Mouse (Mus musculus) kidney, postnatal 36 days (tissue): Measurements from ENCODE around the gene Mfsd2a.
A peak's percentile ranks its signal among the peaks of the same experiment; 100 is the strongest.
"Not testable (repeated sequence)": the region's sequence is repeated elsewhere in the genome, so short reads cannot be mapped to it uniquely, and the experiment has no call there.

Experiments used
- DNase-seq, 2 experiments: peaks; one replicate each; pipeline ENCODE4 v3.0.0; 2021 to 2022; ENCODE audit warnings: mixed read lengths in 2 of 2

Mfsd2a gene

DNA sequence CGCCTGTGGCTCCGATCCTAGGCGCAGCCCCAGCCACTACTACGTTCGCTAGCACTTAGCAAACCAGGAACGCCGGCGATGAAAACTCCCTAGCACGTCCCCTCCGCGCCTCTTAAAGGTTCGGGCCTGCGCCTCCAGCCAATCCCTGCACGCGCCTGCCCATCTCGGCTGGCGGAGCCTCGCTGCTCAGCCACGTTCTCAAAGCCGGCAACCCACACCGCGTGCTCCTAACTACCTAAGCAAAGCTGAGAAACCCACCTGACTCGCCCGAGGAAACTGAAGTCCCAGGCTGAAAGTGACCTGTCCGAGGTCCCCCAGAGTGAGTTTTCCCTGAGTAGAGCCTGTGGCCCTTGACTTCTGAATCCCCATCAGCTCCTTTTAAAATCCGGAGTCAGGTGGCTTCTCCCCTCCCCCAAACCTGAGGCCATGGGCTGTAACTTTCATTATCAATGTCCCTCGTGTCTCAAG is at the start of gene Mfsd2a:
Gene Mfsd2a (minus strand): TSS at position 89 of the 468 bp plus-strand sequence.
- DNase-seq: peak; percentile 67 to 81

GRCm38 (mm10) chr4:123005054-123005966 is 44.3 kb upstream of the Mfsd2a start:
- no peak for DNase-seq

DNA sequence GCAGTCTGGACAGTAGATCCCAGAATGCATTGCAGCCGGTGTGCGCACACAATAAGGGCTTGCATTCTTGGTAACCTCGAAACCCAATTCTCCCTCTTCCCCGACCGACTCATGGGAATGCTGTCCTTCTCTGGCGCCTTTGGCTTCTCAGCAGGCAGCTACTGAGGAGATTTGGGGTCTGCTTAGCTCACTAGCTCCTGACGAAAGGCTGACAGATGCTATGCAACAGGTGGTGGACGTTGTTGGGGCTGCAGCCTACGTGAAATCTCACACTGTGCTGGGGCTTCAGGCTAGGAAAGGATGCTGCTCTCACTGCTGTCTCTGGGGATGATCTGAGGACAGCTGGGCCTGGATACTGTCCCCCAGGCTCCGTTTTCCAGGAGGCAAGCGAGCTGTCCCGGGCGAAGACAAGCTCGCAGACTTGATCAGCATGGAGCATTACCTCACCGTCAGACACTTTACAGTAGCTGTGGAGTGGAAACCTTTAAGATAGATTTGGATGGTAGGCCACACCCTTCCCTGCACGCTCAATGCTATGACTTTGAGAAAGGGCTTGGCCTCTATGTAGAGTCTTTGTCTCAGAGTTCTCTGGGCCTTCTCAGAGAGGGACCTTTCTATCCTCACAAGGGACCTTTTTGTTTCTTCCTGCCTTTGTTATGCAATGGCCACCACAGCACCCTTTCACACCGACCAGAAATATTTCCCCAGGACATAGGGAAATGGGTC is 39.8 kb upstream of the Mfsd2a start:
- no peak for DNase-seq

GRCm38 (mm10) chr4:123000130-123000529 is 39.1 kb upstream of the Mfsd2a start:
- no peak for DNase-seq

DNA sequence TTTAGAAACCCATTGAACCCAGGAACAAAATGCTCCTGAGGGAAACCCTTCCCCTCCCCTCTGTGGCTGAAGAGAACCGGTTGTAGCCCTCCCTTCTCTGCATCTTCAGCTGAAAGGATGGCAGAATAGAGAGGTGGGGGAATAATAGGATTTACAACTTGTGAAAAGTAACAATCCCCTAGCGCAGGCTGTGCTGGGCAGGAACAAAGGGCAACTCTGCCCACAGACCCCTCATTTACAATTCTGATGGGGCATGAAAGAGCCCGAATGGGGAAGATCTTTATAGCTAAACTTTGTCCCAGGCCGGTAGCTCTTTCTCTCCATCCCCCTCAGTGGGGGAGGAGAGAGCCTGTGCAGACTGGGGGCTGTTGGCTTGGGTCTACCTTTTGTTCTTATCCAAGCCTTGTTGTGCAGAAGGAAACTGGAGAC is 38.3 kb upstream of the Mfsd2a start:
- DNase-seq: no peak

DNA sequence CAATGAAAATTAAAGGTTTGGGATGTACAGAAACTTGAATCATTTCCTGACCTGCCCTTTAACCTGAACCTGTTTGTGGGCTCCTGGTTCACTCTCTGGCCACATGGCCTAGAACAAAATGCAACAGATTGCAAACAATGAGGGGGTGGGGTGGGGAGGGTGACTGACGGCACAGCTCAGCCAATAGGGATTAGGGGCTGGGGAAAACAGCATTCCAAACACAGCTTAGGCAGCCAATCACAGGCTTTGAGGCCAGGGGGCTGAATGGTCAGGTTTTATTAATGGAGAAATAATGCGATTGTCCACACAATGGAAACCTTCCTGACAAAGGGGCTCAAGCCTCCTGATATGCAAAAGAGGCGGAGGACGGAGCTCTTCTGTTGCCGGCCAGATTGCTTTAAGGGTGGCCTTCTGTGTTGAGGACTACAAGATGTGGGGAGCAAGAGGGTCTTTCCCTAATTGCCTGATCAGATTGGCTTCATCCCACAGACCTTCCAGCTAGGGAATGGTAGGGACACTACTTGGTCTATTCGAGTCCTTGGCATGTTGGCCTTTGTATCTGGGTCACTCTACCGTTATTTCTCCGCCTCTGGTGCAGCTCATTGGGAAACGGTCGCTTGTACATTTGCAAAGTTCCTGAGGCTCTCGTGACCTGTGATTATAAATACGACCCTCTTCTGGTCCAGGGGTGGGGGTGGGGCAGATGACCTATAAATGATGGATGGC is 37.7 kb upstream of the Mfsd2a start:
- no peak for DNase-seq

DNA sequence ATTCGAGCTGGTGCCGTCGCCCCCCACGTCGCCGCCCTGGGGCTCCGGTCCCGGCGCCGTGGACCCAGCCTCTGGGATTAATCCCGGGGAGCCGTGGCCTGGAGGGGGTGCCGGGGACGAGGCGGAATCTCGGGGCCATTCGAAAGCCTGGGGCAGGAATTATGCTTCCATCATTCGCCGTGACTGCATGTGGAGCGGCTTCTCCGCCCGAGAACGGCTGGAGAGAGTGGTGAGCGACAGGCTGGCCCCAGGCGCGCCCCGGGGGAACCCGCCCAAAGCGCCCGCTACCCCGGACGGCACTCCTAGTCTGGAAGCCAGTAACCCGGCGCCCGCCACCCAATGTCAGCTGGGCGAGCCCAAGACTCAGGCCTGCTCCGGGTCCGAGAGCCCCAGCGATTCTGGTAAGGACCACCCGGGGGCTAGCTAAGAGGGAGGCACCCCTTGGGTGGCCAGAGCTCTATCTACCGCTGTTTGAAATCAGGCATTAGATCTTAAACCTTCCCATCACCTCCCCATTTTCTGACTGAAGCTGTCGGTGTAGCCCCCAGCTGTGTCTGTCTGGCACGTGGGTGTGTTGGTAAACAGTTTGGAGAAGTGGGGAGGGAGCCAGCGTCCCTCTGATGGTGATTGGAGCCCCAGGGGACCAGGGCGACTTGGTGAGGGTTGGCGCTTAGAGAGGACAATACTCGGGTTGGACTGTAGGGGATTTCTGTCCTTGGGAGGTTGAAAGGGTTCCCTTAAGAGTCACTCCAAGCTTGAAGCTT is 35.8 kb upstream of the Mfsd2a start:
- peak in 1 of 2 experiments; percentile 54 for DNase-seq

DNA sequence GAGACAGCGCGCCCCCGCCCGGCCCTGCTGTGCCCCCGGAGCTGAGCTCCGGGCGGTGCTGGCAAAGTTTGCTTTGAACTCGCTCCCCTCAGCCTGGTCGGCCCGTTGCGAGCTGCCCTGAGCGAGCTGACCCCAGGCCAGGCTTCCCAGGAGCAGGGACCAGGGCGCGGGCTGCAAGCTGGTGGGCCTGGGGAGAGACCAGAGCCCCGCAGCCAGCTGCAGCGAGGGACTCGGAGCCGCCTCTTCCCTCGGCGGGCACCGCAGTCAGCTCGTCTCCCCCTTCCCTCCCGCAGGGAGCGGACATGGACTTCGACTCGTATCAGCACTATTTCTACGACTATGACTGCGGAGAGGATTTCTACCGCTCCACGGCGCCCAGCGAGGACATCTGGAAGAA is 35.2 kb upstream of the Mfsd2a start:
- no peak for DNase-seq

- DNase-seq: peak; percentile 79 to 95
Observed at GRCm38 (mm10) chr4:122995404-122996220, 34.6 kb upstream of the Mfsd2a start, which contains the start of gene Mycl. Gene Mycl (plus strand): TSS chr4:122995652.

DNA sequence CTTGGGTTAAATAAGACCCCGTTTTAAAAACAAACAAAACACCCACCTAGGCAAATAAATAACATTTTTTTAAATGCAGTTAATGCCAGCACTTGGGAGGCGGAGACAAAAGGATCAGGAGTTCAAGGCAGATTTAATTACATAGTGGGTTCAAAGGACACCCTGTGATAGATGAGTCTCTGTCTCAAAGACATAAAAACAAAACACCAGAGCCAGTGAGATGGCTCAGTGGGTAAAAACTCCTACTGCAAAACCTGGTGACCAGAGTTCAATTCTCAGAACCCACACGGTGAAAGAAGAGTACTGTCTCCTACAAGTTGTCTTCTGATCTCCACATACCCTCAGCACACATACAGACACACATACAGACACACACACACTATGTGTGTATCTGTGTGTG is 31.3 kb upstream of the Mfsd2a start:
- DNase-seq: no peak

DNA sequence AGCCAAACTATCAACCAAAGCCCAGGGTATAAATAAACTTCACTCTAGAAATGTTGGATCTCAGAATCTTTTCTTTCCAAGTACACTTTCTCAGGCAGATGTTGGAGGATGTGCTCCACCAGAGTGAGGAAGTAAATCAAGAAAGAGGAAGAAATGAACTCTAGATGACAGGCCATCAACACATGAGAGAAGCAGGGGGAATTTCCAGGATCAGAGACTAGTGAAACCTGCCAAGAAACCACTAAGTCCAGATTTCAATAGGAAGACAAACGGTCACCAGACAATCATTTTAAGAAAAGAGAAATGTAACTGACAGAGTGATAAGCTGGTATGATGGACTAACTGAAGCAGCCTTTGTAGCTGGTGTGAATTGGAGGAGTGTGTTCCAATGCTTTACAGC is 30.2 kb upstream of the Mfsd2a start:
- no peak for DNase-seq

- DNase-seq: not testable (repeated sequence)
Observed at GRCm38 (mm10) chr4:122988004-122988403, 27.0 kb upstream of the Mfsd2a start.

DNA sequence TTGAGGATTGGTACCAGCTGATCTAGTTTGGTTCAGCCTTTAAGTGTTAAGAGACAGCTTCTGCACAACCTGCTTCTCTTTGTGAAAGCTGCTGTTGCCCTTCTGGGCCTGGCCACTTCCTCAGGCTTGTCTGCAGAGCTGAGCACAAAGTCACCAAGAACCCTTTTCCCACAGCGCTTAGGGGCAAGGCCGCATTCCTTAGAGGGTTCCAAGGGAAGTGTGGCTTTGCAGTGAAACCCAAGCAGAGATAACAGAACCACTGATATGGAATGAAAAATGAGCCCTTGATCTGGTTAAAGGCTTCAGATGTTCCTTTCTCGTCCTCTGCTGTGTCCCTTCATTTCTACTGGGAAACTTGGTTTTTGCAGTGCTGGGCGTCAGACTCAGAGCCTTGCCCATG is 26.4 kb upstream of the Mfsd2a start:
- no peak for DNase-seq

DNA sequence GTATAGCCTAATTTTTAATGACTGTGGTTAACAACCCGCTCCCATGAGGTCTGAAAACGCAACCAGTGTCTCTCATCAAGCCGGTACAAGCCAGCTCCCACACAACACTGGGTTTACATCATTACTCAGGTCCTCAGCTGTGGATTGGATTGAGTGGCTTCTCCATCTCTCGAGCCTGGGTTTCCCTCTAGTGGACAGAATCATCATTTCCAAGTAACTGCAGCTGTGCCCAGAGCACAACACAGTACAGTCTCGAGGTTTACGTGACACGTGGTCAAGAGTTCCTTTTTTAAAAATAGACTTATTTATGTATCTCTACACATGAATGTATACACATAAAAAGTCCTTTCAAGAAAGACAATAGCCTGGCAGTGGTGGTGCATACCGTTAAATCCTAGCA is 24.1 kb upstream of the Mfsd2a start:
- peak; percentile 67 to 81 for DNase-seq

DNA sequence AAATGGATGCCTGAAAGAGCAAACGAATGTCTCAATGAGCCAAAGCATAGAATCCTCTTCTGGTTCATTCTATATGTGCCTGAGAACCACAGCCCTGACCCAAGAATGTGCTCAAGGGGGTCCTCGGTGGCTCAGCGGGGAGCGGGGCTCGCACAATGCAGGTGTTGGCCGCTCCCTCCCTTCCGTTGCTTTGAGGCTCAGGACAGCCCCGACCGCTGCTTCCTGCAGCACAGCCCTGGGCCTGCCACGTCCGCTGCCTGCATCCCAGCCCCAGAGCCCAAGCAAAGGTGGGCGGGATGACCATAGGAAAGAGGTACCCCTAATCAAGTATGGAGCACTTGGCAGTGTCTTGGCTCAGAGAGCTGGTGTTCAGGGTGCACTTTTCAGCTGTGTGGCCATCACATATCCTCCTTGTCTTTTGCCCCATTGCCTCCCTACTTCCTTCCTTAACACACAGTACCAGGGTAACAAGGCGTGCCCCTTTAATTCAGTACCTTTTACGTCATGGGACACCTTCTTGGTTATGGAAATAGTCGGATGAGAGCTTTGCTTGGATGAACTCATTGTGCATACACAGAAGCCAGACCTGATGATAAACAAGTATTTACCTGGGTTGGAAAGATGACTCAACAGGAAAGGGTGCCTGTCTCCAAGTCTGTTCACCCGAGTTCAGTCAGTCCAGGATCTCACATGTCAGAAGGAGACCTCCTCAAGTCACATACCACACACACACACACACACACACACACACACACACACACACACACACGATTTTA is 22.7 kb upstream of the Mfsd2a start:
- DNase-seq: no peak

DNA sequence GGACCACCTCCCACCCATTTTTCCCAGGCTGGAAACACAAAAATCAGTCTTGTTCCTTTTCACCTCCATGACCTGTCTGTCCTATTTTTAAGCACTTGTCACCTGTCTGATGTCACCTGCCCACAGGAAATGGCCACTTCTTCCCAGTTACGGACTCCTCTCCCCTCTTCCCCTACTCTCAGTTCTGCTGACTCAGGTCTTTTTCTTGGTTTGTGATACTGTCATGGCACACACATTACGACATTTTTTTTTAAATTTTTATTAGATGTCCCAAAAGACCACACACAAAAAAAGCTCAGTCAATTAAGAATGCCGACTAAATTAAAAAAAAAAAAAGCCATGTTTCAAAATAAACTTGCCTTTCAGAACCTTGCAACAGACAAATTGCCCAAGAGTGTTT is 21.5 kb upstream of the Mfsd2a start:
- no peak for DNase-seq

- DNase-seq: no peak
Observed at GRCm38 (mm10) chr4:122981930-122982329, 20.9 kb upstream of the Mfsd2a start.

DNA sequence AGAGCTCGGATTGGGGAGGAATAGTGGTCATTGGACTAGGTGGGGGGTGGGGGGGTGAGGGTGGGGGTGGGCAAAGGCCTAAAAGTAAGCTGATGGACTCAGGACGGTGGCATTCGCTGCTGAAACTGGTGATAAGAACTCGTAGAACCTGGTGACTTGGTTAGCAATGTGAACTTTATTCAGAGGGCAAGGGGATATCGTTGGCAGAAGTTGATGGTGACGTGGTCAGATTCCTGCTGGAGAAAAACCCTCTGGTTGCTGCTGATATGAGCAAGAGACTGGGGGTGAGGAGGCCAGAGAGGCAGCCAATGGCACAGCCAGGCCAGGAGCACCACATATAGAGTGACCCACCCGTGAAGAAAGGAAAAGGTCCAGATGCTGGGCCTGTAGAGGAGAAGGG is 20.2 kb upstream of the Mfsd2a start:
- DNase-seq: no peak

GRCm38 (mm10) chr4:122980684-122981083 is 19.7 kb upstream of the Mfsd2a start:
- DNase-seq: no peak

DNA sequence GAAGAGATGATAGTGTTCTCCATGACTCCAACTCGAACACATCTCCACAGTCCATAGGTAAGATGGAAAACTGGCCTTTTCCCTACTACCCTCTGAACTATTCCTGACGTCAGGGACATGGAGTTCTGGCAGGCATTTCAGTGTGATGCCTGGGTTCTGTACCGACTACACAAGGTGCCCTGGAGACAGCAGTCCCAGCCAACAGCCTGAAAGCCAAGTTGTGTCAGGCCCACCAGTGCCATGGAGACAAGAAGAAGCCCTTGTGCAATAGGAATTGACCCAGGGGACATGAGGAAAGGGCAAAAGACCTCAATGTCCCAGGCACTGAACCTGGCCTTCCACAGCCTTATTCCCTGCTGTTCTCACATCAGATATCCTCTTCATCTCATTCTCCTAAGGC is 18.8 kb upstream of the Mfsd2a start:
- DNase-seq: no peak

DNA sequence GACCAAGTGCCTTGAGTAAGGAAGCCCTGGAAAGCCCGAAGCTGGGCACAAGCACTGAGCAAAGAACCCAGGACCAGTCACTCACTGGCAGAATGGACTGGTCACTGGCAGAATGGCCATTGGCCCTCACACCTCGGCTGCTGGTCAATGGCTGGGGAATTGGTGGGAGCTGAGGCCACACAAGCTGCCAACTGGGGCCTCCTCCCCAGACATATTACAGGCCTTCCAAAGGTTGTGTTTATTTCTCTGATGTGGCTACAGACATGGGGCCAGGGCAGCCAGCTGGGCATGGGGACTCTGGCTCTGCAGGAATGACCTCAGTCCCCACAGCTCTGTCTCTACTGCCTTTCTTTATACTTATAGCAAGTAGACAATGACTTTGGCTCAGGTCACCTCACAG is 17.9 kb upstream of the Mfsd2a start:
- no peak for DNase-seq
